Mouse (Mus musculus): Measurements from ENCODE around the gene Plg. TPM values are rescaled to one million over a fixed set of nuclear protein-coding genes. Genes with fewer than 3 reads are reported as not detected.

Plg gene
- total and polyA plus RNA-seq, 3 experiments, result not detected

DNA sequence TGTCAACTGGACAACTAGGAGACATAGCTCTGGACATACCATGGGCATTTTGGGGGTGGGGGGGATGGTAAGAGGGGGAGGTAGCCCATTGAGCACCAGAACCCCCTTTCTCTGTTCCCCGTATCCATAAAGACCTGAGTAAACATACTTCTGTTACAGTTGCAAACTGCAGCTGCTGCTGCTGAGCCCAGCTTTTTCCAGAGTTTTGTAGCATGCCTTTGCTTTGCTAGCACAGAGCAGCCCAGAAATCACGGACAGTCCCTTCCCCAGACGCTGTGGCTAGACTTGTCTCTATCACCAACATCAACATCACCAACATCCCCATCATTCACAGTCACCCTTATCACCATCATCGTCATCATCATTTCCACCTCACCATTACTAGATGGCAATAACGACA is 37.3 kb downstream of the Plg start:
- peaks cover 23% of the 10 kb centered on the region for H3K27me3 ChIP-seq (replicated peaks)
- no peaks in the 10 kb centered on the region for H3K9me3 ChIP-seq (replicated peaks; ENCODE audit: low read length)
- peak in 1 of 2 experiments; percentile 6; a peak in 1 of 4 replicates for TF ChIP-seq CTCF (conservative IDR thresholded peaks at IDR 0.05 in 1 of 2, IDR thresholded peaks at IDR 0.05 in 1 of 2; ENCODE audit: low read depth in 2 of 2, low read length in 2 of 2)
- no peak for TF ChIP-seq SMC3 (IDR thresholded peaks at IDR 0.05; ENCODE audit: low read depth, low read length)
- in situ Hi-C loops (cut with MboI; ENCODE audit: low pct_ligation_motif_present, low pct_unique_long_range_greater_than_20kb, low sequenced_read_pairs) (loop anchor here (5.0 to 10.0 kb wide), 3 partner anchors 37 to 249 kb away; no protein-coding TSS in a partner anchor), dilution Hi-C loops (cut with MboI; ENCODE audit: extremely low pct_ligation_motif_present, extremely low pct_unique_long_range_greater_than_20kb, low sequenced_read_pairs) (no loop called here)
- no peaks in the 10 kb centered on the region for H3K36me3 ChIP-seq (replicated peaks in 1 of 2; ENCODE audit: control insufficient read depth in 1 of 2, insufficient read depth in 1 of 2, low read length in 1 of 2)
- H3K4me2 ChIP-seq (ENCODE audit: insufficient read depth, low read depth, poor library complexity, severe bottlenecking), result no peak overlapping the region
- DNase-seq (ENCODE audit: extremely low read depth), result no peak
- no peak overlapping the region for H3K9ac ChIP-seq (ENCODE audit: insufficient read depth, low read depth)
- no peak overlapping the region for H3K4me3 ChIP-seq (replicated peaks in 1 of 3; ENCODE audit: low read depth in 2 of 3, low read length in 2 of 3, poor library complexity in 1 of 3)
- no peak overlapping the region for H3K27ac ChIP-seq (ENCODE audit: insufficient read depth, low read depth)
- H3K4me1 ChIP-seq (ENCODE audit: control insufficient read depth in 1 of 2, insufficient read depth in 2 of 2), result peaks cover 3 to 25% of the 10 kb centered on the region in 2 experiments; a peak in 3 of 4 replicates
- H3K79me2 ChIP-seq (replicated peaks; ENCODE audit: control insufficient read depth, extremely low read depth, insufficient read depth, poor library complexity, severe bottlenecking), result no peaks in the 10 kb centered on the region

DNA sequence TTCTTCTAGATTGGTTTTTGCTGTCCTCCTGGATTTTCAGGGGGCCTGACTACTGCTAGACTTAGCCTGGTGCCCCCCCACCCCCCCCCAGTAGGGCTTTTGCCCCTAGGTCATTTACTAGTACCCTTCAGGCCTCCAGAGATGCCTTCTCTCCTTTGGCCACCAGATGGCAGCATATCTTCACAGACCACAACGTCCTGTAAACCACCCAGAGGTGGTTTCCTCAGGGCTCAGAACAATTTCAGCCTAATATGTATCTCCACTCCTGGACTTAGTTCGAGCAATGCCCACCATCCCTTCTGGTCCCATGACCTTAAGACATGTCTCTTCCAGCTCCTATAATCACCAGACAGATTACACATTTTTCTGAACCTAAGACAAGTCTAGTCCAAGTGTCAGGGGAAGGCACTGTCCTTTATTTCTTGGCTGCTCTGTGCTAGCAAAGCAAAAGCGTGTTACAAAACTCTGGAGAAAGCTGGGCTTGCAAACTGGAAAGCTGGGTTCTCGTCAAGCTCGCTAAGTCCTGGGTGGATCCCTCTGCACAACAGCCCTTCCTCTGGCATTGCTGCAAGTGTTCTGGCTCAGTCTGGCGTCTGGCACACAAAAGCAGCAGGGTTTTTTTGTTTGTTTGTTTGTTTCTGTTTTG is 38.0 kb downstream of the Plg start:
- Histone ChIP-seq H3K79me2 (replicated peaks; ENCODE audit: control insufficient read depth, extremely low read depth, insufficient read depth, poor library complexity, severe bottlenecking) (no peaks in the 10 kb centered on the region), H3K4me2 (ENCODE audit: insufficient read depth, low read depth, poor library complexity, severe bottlenecking) (no peak overlapping the region), H3K9me3 (replicated peaks; ENCODE audit: low read length) (no peaks in the 10 kb centered on the region), H3K27ac (ENCODE audit: insufficient read depth, low read depth) (no peak overlapping the region), H3K4me3 (replicated peaks in 1 of 3; ENCODE audit: low read depth in 2 of 3, low read length in 2 of 3, poor library complexity in 1 of 3) (no peak overlapping the region), H3K4me1 (ENCODE audit: control insufficient read depth in 1 of 2, insufficient read depth in 2 of 2) (peaks cover 3 to 25% of the 10 kb centered on the region in 2 experiments; a peak in 3 of 4 replicates), H3K27me3 (replicated peaks) (peaks cover 22% of the 10 kb centered on the region), H3K9ac (ENCODE audit: insufficient read depth, low read depth) (no peak overlapping the region), H3K36me3 (replicated peaks in 1 of 2; ENCODE audit: control insufficient read depth in 1 of 2, insufficient read depth in 1 of 2, low read length in 1 of 2) (no peaks in the 10 kb centered on the region)
- in situ Hi-C loops (cut with MboI; ENCODE audit: low pct_ligation_motif_present, low pct_unique_long_range_greater_than_20kb, low sequenced_read_pairs), result loop anchor here (5.0 to 10.0 kb wide), 3 partner anchors 36 to 248 kb away; no protein-coding TSS in a partner anchor
- peak; percentile 74 for DNase-seq (ENCODE audit: extremely low read depth)
- dilution Hi-C loops (cut with MboI; ENCODE audit: extremely low pct_ligation_motif_present, extremely low pct_unique_long_range_greater_than_20kb, low sequenced_read_pairs), result no loop called here
- TF ChIP-seq SMC3 (IDR thresholded peaks at IDR 0.05; ENCODE audit: low read depth, low read length) (peak; percentile 78), MAZ (IDR thresholded peaks at IDR 0.05; ENCODE audit: low read depth, low read length) (no peak), MAX (IDR thresholded peaks at IDR 0.05; ENCODE audit: low read length) (no peak), CTCF (conservative IDR thresholded peaks at IDR 0.05 in 1 of 2, IDR thresholded peaks at IDR 0.05 in 1 of 2; ENCODE audit: low read depth in 2 of 2, low read length in 2 of 2) (peak; percentile 55 to 89), RAD21 (IDR thresholded peaks at IDR 0.05; ENCODE audit: low read depth, low read length) (peak; percentile 87), ZC3H11A (IDR thresholded peaks at IDR 0.05; ENCODE audit: low read depth, low read length) (peak; percentile 23; the same call in 1 of the 2 replicates)

DNA sequence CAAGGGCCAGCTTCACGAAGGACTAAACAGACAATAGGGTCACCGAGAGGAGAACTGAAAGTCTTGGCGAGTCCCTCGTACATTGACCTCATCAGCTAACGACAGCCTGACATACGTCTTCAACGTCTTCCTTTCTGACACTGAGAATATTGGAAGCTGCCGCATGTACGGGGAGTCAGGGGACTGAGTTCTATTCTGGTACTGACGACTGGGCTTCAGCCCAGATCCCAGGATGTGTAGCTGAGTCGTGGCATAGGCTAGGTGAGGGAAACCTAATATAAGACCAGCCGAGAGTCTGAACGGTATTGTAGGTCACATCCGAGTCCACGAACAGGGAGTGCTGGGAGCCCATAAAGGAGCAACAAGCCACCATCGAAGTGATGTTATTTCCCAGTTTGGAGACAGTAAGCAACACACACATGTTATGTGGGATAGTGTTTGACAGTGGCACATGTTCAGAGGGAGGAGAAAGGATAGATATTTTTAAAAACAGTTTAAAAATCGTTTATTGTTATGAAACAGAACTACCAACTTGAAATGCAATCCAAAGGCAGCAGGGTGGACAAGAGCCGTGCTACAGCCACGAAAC is 41.2 kb downstream of the Plg start:
- Histone ChIP-seq H3K79me2 (replicated peaks; ENCODE audit: control insufficient read depth, extremely low read depth, insufficient read depth, poor library complexity, severe bottlenecking) (no peaks in the 10 kb centered on the region), H3K27ac (ENCODE audit: insufficient read depth, low read depth) (no peak overlapping the region), H3K4me1 (ENCODE audit: control insufficient read depth in 1 of 2, insufficient read depth in 2 of 2) (peaks cover 6 to 18% of the 10 kb centered on the region in 2 experiments), H3K4me3 (replicated peaks in 1 of 3; ENCODE audit: low read depth in 2 of 3, low read length in 2 of 3, poor library complexity in 1 of 3) (peak overlapping the region; percentile 8 to 35 (median 34)), H3K9me3 (replicated peaks; ENCODE audit: low read length) (peaks cover 3% of the 10 kb centered on the region), H3K36me3 (replicated peaks in 1 of 2; ENCODE audit: control insufficient read depth in 1 of 2, insufficient read depth in 1 of 2, low read length in 1 of 2) (no peaks in the 10 kb centered on the region), H3K27me3 (replicated peaks) (peaks cover 9% of the 10 kb centered on the region), H3K4me2 (ENCODE audit: insufficient read depth, low read depth, poor library complexity, severe bottlenecking) (peak overlapping the region; percentile 70; the same call in 1 of the 2 replicates), H3K9ac (ENCODE audit: insufficient read depth, low read depth) (peak overlapping the region; percentile 21)
- in situ Hi-C loops (cut with MboI; ENCODE audit: low pct_ligation_motif_present, low pct_unique_long_range_greater_than_20kb, low sequenced_read_pairs), result loop anchor here (5.0 to 10.0 kb wide), 3 partner anchors 33 to 245 kb away; no protein-coding TSS in a partner anchor
- dilution Hi-C loops (cut with MboI; ENCODE audit: extremely low pct_ligation_motif_present, extremely low pct_unique_long_range_greater_than_20kb, low sequenced_read_pairs), result no loop called here
- DNase-seq (ENCODE audit: extremely low read depth), result peak; percentile 22
- TF ChIP-seq SIN3A (IDR thresholded peaks at IDR 0.05; ENCODE audit: low read length) (no peak), MYC (IDR thresholded peaks at IDR 0.05; ENCODE audit: low read depth, low read length) (no peak), HCFC1 (IDR thresholded peaks at IDR 0.05; ENCODE audit: low read depth, low read length) (no peak), CTCF (conservative IDR thresholded peaks at IDR 0.05 in 1 of 2, IDR thresholded peaks at IDR 0.05 in 1 of 2; ENCODE audit: low read depth in 2 of 2, low read length in 2 of 2) (no peak), IRF4 (IDR thresholded peaks at IDR 0.05; ENCODE audit: low read depth, low read length) (peak; percentile 80), ZC3H11A (IDR thresholded peaks at IDR 0.05; ENCODE audit: low read depth, low read length) (no peak), POLR2AphosphoS2 (IDR thresholded peaks at IDR 0.05; ENCODE audit: low read depth, low read length) (no peak), GABPA (IDR thresholded peaks at IDR 0.05; ENCODE audit: insufficient replicate concordance, low read depth, low read length) (no peak), TCF12 (IDR thresholded peaks at IDR 0.05; ENCODE audit: low read depth, low read length) (no peak), ZKSCAN1 (IDR thresholded peaks at IDR 0.05; ENCODE audit: borderline replicate concordance, low read depth, low read length) (no peak), E2F4 (IDR thresholded peaks at IDR 0.05; ENCODE audit: insufficient replicate concordance, low read depth, low read length) (no peak), EP300 (IDR thresholded peaks at IDR 0.05; ENCODE audit: low read length) (peak; percentile 41; the same call in 1 of the 2 replicates), MAZ (IDR thresholded peaks at IDR 0.05; ENCODE audit: low read depth, low read length) (no peak), CHD2 (IDR thresholded peaks at IDR 0.05; ENCODE audit: low read length) (no peak), BHLHE40 (IDR thresholded peaks at IDR 0.05; ENCODE audit: low read depth, low read length) (no peak), NRF1 (IDR thresholded peaks at IDR 0.05; ENCODE audit: low read depth, low read length) (no peak), USF1 (IDR thresholded peaks at IDR 0.05; ENCODE audit: low read depth, low read length) (no peak), KAT2A (IDR thresholded peaks at IDR 0.05; ENCODE audit: insufficient replicate concordance, low read length) (no peak), NELFE (IDR thresholded peaks at IDR 0.05; ENCODE audit: low read depth, low read length) (no peak)
